Mouse (Mus musculus) megakaryocyte, embryonic 14.5 days (primary cell): ENCODE data around the gene Hoxa3. TPM values are rescaled to one million over a fixed set of nuclear protein-coding genes. Genes with fewer than 3 reads are reported as not detected.

Experiments
- H3K27me3 ChIP-seq: replicated peaks from 2 replicates; pipeline ENCODE3; 2012; ENCODE audit warnings: inconsistent platforms
- H3K36me3 ChIP-seq: replicated peaks from 2 replicates; pipeline ENCODE3; 2012; ENCODE audit warnings: low read length, inconsistent platforms, mixed read lengths
- H3K4me1 ChIP-seq: 2 replicates; pipeline ENCODE4 v1.6.1; 2012; ENCODE audit warnings: inconsistent platforms
- H3K4me3 ChIP-seq: replicated peaks from 2 replicates; pipeline ENCODE3; 2012; ENCODE audit warnings: moderate library complexity, mild to moderate bottlenecking, inconsistent platforms
- H3K9me3 ChIP-seq: 2 replicates; pipeline ENCODE4 v1.6.1; 2012; ENCODE audit warnings: inconsistent platforms
- FLI1 ChIP-seq: IDR thresholded peaks from 2 replicates; pipeline ENCODE4 v1.6.1; 2012; ENCODE audit warnings: low read length, inconsistent platforms, mixed read lengths
- GATA1 ChIP-seq: IDR thresholded peaks from 3 replicates; pipeline ENCODE4 v1.6.1; 2012; ENCODE audit warnings: mixed read lengths, low read length, inconsistent platforms, borderline replicate concordance
- polyA plus RNA-seq: library from polyadenylated mRNA; stranded (reverse); fragments of >175 nt; gene quantifications from 2 replicates; pipeline ENCODE4 v1.2.3, GENCODE M21; 2012; ENCODE audit warnings: low replicate concordance; ENCODE audit not compliant: insufficient read depth

Gene Hoxa3
- polyA plus RNA-seq, 1 experiment, result 0.21 TPM

DNA sequence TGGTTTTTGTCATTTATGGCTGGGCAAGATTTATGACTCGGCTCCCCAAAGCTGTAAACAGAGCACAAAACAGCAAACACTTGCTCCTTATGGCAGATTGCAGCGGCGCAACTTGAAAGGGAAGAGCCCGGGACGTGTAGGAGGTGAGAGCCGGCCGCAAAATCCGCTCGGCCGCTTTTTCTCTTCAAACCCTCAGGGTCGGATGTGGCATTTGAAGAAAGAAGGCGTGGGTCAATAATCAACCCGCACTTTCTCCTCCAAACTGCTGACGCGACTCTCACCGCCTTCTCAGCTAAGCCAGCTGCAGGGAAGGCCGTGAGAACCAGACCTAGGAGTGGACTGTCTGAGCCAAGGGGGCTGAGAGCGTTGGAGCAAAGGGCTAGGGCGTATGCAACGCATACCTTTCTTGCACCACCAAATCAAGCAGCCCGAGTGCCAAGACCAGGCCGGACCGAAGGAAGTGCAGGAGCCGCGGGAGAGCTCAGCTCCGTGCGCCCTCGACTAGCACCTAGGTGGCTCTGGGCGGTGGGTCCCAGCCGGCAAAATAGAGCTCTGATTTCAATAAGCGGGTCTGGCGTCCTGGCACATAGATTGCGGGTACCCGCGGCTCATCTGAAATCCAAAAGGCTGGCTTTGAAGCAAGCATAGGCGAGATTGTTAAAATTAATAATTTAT, 35.9 kb downstream of the Hoxa3 start, which contains the start of gene 5730596B20Rik:
Gene 5730596B20Rik (plus strand): TSS at position 438 of the 675 bp plus-strand sequence.
- Histone ChIP-seq H3K4me1 (no peaks in the 10 kb centered on the region), H3K36me3 (no peaks in the 10 kb centered on the region), H3K4me3 (no peak within 1 kb of the TSS), H3K27me3 (peaks cover 49% of the 10 kb centered on the region), H3K9me3 (peaks cover 28% of the 10 kb centered on the region)
- TF ChIP-seq GATA1 (no peak), FLI1 (no peak)

DNA sequence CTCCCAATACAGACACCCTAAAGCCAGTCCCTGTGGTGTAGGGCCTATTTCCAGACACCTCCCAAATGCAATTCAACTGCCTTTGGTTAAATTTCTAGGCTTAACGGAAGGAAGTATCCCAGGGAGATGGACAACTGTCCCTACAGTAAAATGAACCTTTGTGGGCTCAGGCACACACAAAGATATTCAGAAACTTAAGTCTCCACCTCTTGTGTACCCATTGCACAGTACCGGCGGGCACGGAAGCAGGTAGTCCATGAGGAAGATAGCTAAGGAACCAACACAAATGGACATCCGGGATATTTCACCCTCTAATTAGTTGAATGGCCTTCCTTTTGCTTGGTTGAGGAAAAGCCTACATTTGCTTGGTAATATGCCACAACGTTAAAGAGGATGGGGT, 36.7 kb downstream of the Hoxa3 start:
- Histone ChIP-seq H3K4me1 (no peaks in the 10 kb centered on the region), H3K9me3 (peaks cover 29% of the 10 kb centered on the region), H3K36me3 (no peaks in the 10 kb centered on the region), H3K27me3 (peaks cover 52% of the 10 kb centered on the region), H3K4me3 (no peak overlapping the region)
- TF ChIP-seq GATA1, result no peak
- TF ChIP-seq FLI1, result no peak

DNA sequence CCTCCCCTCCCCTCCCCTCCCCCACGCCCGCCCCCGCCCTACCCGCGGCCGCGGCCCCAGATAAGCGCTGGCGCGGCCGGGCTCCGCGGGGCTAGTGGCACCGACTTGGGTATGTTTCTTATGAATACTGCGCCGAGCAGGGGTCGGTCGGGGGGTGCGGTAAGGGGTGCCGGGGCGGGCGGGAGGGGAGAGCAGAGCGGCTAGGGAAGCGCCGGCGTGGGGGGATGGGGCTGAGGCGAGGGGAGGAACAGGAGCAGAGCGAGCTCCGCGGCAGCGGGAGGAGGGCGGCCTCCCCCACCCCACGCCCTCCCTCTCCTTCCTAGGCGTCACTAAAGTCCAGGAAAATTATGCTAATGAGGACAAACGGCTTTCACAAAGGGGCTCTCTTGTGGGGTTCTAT, 37.3 kb downstream of the Hoxa3 start:
- Histone ChIP-seq H3K4me1 (peaks cover 1% of the 10 kb centered on the region; the same call in 1 of the 2 replicates), H3K4me3 (no peak overlapping the region), H3K27me3 (peaks cover 53% of the 10 kb centered on the region)

DNA sequence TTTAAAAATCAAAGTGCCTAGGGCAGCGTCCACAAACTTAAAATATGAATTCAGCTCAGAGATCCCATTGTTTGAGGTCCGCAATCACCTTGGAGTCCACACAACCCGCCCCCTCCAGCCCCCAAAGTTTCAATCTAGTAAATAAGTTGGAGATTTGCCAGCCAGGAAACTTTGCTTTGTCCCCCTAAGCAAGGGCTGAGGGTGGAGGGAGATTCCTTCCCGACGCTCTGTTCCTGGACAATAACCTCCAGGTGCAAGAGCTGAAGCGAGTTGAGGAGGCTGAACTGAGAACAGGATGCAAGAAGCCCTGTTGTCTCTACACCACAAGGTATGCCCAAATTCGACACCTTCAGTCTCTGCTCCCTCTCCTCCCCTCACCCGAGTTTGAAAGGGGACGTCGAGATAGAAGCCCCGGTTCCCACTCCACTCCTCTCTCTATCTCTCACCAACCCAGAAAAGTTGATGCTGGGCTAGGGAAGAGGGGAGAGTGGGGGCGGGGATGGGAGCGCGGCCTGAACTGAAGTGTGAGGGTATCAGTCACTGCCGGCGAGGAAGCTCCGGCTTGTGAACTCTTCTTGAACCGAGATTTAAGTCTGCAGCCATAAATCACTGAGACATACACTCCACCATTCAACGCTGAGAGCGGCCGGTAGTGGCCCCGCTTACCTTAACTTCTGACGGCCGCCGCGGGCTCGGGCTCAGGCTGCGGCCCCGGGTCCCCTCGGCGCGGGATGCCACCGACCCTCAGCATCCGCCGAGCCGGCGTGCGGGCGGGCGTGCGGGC, 38.0 kb downstream of the Hoxa3 start:
- TF ChIP-seq FLI1 (no peak), GATA1 (no peak)
- Histone ChIP-seq H3K36me3 (no peaks in the 10 kb centered on the region), H3K4me3 (no peak overlapping the region), H3K9me3 (peaks cover 29% of the 10 kb centered on the region), H3K4me1 (peaks cover 5% of the 10 kb centered on the region; the same call in 1 of the 2 replicates), H3K27me3 (peaks cover 55% of the 10 kb centered on the region)

More for the DNA sequence above, 37.3 kb downstream of the Hoxa3 start:
- Histone ChIP-seq H3K9me3 (peaks cover 29% of the 10 kb centered on the region), H3K36me3 (no peaks in the 10 kb centered on the region)
- TF ChIP-seq FLI1, result no peak
- TF ChIP-seq GATA1, result no peak

DNA sequence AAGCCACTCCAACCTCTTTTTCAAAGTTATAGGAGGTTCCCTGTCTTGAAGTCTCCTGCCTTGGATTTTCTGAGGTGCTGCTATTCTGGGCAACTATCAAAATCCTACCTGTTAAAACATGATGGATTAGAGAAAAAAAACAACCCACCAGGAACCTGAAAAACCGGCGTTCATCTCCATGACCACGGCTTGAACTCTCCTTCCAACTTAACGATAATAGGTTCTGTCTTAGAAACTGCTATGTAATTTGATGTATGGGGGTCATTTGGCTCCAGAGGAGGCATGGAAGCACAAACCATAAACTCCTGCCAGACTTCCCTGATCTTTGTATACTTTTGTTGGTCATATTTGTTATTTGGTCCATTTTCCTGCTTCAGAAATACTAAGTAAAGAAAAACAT, 39.5 kb downstream of the Hoxa3 start:
- H3K4me3 ChIP-seq, result no peak overlapping the region
- peaks cover 5% of the 10 kb centered on the region; the same call in 1 of the 2 replicates for H3K4me1 ChIP-seq
- peaks cover 30% of the 10 kb centered on the region for H3K9me3 ChIP-seq
- TF ChIP-seq FLI1 (no peak), GATA1 (no peak)
- H3K27me3 ChIP-seq, result peaks cover 47% of the 10 kb centered on the region
- no peaks in the 10 kb centered on the region for H3K36me3 ChIP-seq

DNA sequence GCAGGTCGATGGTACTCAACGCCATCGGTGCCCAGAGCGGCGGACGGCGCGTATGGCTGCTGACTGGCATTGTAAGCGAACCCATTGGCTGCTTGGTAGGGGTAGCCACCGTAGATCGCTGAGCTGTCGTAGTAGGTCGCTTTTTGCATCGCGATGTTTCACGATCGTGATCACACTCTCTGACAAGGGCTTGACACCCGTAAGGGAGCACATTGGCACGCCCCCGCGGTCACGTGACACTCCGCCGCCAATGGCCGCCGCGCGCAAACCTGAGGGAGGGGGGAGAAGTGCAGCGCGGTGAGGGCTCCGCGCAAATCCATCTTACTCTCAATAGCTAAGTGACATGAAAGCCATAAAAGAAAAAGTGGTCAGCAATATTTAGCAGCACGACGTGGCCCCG, 40.6 kb downstream of the Hoxa3 start:
- peaks cover 34% of the 10 kb centered on the region for H3K9me3 ChIP-seq
- peaks cover 48% of the 10 kb centered on the region for H3K27me3 ChIP-seq
- H3K4me3 ChIP-seq, result peak overlapping the region; percentile 71
- TF ChIP-seq GATA1, result no peak
- TF ChIP-seq FLI1, result no peak
- no peaks in the 10 kb centered on the region for H3K36me3 ChIP-seq
- peaks cover 5% of the 10 kb centered on the region; the same call in 1 of the 2 replicates for H3K4me1 ChIP-seq

DNA sequence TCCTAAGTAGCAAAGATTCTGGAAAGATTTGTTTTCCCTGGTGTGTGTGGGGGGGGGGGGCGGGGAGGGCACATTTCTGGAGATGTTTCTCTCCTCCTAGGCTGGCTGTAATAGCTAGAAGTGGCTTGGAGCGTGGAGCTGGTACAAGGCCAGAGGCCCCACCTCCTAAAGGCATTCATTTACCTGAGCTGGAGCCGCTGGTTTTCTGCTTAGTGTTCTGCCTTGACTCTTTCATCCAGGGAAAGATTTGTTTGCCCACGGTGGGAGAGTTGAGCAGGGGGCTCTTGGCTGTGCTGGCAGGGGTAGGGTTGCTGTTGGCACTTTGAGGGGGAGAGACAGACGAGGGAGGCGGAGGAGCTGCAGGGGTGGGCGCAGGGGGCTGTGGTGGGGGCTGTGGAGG, 41.2 kb downstream of the Hoxa3 start:
- H3K9me3 ChIP-seq, result peaks cover 30% of the 10 kb centered on the region
- TF ChIP-seq FLI1 (no peak), GATA1 (no peak)
- H3K4me3 ChIP-seq, result no peak overlapping the region
- H3K27me3 ChIP-seq, result peaks cover 48% of the 10 kb centered on the region
- no peaks in the 10 kb centered on the region for H3K36me3 ChIP-seq
- peaks cover 5% of the 10 kb centered on the region; the same call in 1 of the 2 replicates for H3K4me1 ChIP-seq

DNA sequence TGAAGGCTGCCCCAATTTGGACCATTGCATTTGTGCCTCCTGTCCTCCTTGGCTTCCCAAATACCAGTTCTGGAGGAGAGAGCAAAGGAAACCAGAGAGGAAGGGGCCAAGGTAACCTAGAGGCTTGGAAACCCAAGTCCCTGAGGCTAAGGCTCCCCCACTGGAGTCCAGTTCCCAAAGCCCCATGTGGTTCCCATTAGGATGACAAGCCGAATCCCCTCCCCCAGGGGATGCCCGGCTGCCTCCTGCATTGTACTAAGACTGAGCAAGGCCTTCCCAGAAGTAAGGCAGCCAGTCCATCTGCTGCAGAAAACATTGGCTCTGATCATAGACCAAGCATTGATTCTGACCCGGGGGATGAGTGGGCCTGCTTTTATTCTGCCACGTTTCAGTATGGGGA, 41.8 kb downstream of the Hoxa3 start:
- peaks cover 50% of the 10 kb centered on the region for H3K27me3 ChIP-seq
- H3K9me3 ChIP-seq, result peaks cover 26% of the 10 kb centered on the region
- TF ChIP-seq GATA1 (no peak), FLI1 (no peak)
- H3K4me3 ChIP-seq, result no peak overlapping the region
- no peaks in the 10 kb centered on the region for H3K36me3 ChIP-seq
- H3K4me1 ChIP-seq, result peaks cover 5% of the 10 kb centered on the region; the same call in 1 of the 2 replicates

DNA sequence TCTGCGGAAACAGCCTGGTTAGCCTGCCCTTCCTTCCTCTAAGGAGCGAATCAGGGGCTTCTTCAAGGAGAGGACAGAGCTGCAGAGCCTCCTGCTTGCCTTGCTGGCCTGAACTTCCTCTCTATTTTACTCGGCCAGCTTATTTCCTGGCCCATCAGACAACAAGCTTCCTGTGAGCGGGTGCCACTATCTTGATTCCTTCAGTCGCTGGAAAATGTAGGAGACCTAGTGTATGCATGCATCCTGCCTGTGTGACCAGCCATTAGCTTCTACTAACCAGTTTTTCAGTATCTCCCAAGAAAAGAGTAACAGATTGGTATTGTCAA, 42.3 kb downstream of the Hoxa3 start:
- Histone ChIP-seq H3K4me1 (peaks cover 5% of the 10 kb centered on the region; the same call in 1 of the 2 replicates), H3K9me3 (peaks cover 25% of the 10 kb centered on the region), H3K27me3 (peaks cover 51% of the 10 kb centered on the region), H3K36me3 (no peaks in the 10 kb centered on the region), H3K4me3 (no peak overlapping the region)
- no peak for TF ChIP-seq GATA1
- no peak for TF ChIP-seq FLI1
